Mouse (Mus musculus): ENCODE measurements at regions not wholly inside any gene's neighbourhood (a gene's known extent, or its start where the extent isn't known, plus 50 kb on each side); places are given as distances from the start of the nearest gene placed in this dataset.
A peak's percentile ranks its signal among the peaks of the same experiment; 100 is the strongest.

- no peak for DNase-seq
These were observed 57.8 kb upstream of the Chchd3 start for GRCm38 (mm10) chr6:33117877-33118276.

DNA sequence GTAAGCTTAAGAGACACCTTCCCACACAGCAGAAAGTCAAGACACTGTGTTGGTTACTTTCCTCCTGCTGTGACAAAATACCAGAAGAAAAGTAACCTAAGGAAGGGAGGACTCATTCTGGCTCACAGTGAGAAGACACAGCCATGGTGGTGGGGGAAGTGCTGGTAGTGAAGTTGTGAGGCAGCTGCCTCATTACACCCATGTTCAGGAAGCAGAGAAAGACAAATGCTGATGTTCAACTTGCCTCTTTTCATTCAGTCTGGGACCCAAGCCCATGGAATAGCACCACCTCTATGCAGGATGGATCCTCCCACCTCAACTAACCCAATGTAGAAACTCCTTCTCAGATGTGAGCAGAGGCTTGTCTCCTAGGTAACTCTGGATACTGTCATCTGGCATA lies 60.5 kb upstream of the Chchd3 start:
- no peak for DNase-seq

DNA sequence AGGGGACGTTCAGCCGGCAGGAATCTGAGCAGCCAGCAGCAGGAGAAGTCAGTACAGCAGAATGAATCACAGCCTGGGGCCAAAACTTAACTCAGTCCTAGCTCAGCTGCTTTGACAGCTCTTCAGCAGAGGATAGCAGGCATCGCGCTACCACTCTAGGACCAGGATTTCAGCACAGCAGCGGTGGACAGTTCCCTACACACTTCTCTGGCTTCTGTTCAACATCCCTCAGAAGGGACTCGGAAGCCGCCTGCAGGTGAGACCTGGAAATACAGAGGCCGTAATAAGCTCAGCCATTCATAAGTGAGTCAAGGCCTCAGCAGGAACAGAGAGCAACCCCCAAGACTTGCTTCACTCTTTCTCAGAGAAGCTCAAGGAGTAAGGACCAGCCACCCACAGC lies 66.5 kb upstream of the Chchd3 start:
- DNase-seq: peak; percentile 49

DNA sequence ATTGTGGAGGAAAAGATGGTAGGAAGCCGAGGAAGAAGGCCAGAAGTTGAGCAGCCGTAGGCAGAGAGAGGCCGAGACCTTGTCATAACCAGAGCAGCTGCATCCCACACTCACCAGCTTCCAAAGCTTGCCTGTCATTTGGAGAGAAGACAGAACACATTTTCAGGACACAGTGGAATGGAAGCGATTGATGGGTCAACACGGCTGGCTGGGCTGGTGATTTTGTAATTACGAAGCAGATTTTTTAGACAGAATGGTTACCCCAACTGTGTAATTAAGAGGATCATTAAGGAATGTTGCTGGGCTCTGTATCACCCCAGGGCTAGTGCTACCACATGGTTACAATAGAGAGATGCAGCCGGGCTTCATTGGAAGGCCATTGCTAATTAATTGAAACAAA lies 76.8 kb upstream of the Chchd3 start:
- DNase-seq: no peak

DNA sequence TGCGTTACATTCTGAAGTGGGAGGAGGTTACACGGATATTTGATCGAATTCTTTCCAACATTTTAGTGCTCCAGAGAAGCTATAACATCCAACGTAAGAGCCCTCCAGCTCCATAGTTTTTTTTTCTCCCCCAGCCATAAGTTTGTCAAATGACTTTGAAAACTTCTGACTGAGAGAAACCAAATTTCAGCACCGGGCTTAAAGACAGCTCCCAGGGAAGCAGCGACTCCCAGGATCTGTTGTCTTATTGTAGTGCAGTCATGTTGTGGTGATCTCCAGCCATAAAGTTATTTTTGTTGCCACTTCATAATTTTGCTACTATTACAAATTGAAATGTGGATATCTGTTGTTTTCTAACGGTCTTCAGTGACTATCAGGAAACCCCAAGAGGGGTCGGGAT lies 77.8 kb upstream of the Chchd3 start:
- no peak for DNase-seq

DNA sequence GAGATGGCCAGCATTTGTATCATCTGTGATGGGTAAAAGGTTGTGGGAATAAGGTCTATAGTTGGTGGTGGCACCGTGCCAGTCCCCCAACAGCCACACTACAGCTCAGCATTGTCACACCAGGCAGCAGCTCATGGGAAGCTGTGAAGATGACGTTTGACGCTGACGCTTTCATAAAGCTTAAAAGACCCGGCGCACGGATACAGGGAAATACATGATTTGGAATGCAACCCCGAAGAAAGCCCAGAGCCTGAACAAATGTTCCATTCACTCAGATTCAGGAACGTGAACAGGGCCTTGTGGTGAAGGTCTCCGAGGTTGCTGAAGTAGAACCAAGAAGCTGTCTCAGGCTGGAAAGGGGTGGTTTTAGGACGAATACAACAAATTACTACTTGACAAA lies 82.4 kb upstream of the Exoc4 start:
- no peak for DNase-seq

DNA sequence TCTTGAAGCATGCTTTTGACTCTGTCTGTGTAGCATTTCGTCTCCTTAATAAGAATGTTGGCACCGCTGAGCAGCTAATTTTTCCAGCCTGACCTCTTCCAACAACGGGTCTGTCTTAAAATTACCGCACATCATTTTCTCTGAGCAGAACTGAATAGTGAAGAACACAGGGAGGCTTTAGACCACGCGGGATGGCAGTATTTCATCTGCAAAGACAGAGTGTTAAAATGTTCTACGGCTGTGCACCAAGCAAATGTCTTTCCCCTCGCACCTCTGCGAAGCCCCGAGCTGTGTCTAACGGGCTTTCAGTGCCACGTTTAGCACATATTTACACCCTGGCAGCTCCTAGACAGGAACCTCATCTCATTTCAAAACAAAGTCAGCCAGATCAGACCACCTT lies 75.3 kb upstream of the Exoc4 start:
- DNase-seq: no peak

DNA sequence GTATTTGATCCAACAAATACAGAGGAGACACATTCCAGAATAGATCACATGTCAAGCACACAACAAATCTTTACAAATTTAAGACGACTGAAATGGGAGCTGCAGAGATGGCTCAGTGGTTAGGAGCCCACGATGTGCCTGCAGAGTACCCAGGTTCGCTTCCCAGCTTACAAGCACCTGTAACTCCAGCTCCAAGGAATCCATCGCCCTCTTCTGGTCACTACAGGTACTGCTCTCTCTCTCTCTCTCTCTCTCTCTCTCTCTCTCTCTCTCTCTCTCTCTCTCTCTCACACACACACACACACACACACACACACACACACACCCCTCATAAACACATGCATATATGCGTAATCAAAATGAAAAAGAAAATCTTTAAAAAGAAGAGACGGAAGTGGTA lies 74.3 kb upstream of the Exoc4 start:
- DNase-seq: no peak

DNA sequence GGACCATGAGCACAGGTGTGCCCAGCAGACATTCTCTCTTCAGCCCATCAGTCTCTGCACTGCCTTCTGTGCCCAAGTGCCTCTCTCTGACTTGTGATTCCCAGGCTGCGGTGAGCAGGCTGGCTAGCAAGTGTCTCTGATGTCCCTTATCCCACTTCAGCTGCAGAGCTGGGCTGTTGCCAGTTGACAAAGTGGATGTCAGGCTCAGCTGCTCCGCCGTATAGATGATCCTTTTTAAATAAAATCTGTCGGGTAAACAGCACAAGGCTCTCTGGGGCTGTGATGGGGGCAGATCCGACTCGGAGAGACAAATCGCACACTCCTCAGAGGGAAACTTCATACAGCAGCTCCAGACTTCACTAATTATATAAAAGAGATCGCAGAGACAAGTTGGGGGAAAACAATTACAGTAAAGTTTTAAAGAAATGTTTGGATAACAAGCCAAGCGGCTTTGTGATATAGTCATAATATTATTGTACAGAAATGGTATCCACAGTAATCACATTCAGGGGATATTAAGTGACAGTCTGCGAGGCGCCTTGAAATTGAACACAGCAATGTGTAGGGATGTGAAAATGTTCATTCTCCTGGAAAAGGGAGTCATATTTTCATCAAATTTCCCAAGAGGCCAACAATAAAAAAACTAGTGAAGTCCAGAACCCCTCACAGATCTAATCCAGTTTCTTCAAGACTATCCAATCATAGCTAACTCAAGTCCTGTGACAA lies 59.2 kb upstream of the Exoc4 start:
- DNase-seq: no peak

DNA sequence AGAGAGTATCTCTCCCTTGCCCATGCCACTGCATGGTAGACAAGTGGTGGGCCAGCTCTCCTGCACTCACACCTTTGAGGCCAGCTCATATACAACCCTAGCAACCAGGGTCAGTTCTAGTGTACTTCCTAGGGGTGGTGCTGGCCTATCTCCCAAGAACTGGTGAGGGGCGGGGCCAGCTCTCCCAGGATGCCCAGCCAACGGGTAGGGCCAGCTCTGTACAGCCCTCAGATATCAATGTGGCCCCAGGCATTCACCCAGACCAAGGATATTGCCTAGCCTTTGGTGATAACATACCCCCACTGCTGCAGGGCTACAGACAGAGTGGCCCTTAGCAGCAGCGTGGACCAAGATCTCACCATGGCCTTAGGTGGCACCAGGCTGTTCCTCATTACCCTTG lies 55.1 kb upstream of the Exoc4 start:
- no peak for DNase-seq
